Mouse (Mus musculus) limb, embryonic 10.5 days (tissue): ENCODE measurements at regions not wholly inside any gene's neighbourhood (a gene's known extent, or its start where the extent isn't known, plus 50 kb on each side); places are given as distances from the start of the nearest gene placed in this dataset.

Experiments
- DNase-seq: peaks from one replicate; pipeline ENCODE4 v3.0.0-alpha.2; 2017; ENCODE audit warnings: low spot score
- H3K27ac ChIP-seq: fragments of 300-500 bp; sonication (generic); 2 replicates; pipeline ENCODE4 v1.5.1; 2016; ENCODE audit warnings: mild to moderate bottlenecking
- H3K27me3 ChIP-seq: fragments of 300-500 bp; sonication (generic); 2 replicates; pipeline ENCODE4 v1.6.1; 2016; ENCODE audit warnings: low read depth, mild to moderate bottlenecking; ENCODE audit not compliant: poor library complexity, severe bottlenecking
- H3K36me3 ChIP-seq: fragments of 300-500 bp; sonication (generic); 2 replicates; pipeline ENCODE4 v1.6.1; 2016; ENCODE audit warnings: mild to moderate bottlenecking, moderate library complexity
- H3K4me1 ChIP-seq: fragments of 300-500 bp; sonication (generic); 2 replicates; pipeline ENCODE4 v1.6.1; 2016
- H3K4me3 ChIP-seq: fragments of 300-500 bp; sonication (generic); 2 replicates; pipeline ENCODE4 v1.5.1; 2016; ENCODE audit warnings: mild to moderate bottlenecking, moderate library complexity
- H3K9me3 ChIP-seq: fragments of 300-500 bp; sonication (generic); replicated peaks from 2 replicates; pipeline ENCODE4 v1.6.1; 2016; ENCODE audit warnings: mild to moderate bottlenecking
- WGBS: fragments of 180-500 bp; shearing (Covaris S2); methylation state at CpG from one replicate; pipeline ENCODE4 v1.1.7; 2016; 5-methylcytosine and 5-hydroxymethylcytosine counted together

DNA sequence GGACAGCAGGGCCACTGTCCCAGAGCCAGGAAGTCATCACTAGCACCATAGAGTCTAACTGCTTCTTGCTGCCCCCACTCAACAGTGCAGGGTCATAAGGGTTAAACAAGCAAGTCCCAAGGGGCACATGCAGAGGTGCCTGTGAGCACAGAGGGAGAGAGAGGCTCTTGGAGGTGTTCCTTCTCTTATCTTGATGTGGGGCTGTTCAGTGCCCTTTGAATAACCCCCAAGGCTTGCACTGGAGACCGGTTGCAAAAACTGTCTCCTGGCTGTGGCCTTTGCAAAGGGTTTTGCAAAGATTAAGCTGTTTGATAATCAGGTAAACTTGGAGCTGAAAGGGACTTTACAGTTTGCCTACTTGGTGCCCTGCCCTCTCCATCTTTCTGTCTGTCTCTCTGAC, 217.1 kb upstream of the Hes1 start:
- Histone ChIP-seq H3K9me3 (no peaks in the 10 kb centered on the region), H3K4me1 (peaks cover 42% of the 10 kb centered on the region), H3K4me3 (no peak overlapping the region), H3K27ac (0 out of 2 replicates have a peak overlapping the region, but pooled peaks have one; percentile 42), H3K27me3 (peaks cover 18% of the 10 kb centered on the region), H3K36me3 (no peaks in the 10 kb centered on the region)
- WGBS, result 11% methylated on average over 1 of the region's 1 CpGs
- DNase-seq, result no peak

DNA sequence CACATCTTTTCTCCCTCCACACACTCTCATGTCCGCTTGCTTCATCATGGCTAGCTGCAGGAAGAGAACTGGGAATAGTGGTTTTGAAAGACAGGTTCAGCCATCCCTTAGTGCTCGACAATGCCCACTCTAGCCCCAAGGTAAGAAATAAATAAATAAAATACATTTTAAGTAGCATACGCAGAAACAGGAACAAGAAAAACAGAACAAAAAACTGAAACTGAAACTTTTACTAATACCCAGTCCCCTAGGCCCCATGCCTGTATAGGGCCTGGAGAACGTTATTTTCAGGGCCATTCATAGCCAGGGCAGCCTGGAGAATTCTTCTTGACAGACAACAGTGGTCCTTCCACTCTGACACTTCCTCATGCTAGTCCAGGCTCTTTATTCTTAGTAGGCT, 216.4 kb upstream of the Hes1 start:
- peaks cover 42% of the 10 kb centered on the region for H3K4me1 ChIP-seq
- H3K27ac ChIP-seq, result peak overlapping the region; percentile 42; the same call in 1 of the 2 replicates
- no peak overlapping the region for H3K4me3 ChIP-seq
- no peak for DNase-seq
- no peaks in the 10 kb centered on the region for H3K9me3 ChIP-seq
- WGBS, result 67% methylated on average over 4 of the region's 4 CpGs
- H3K36me3 ChIP-seq, result no peaks in the 10 kb centered on the region
- H3K27me3 ChIP-seq, result peaks cover 16% of the 10 kb centered on the region; the same call in 1 of the 2 replicates

DNA sequence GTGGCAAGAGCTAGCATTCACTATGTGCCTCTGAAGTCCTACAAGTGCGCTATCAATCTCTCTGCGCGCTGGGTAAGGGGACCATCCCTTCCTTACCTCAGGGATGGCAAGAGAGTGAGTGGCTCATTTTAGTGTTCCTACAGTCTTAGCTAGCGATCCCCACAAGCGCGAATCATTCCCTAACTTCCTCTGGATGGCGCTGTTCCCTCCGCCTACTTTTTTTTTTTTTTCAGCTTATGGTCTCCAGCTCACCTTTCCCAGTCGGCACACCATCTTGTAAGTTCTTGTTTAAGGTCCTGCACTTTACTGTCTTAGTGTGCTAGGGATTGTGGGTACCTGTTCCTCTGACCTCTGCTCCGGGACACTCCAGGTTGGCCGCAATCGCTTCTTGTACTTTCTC, 215.7 kb upstream of the Hes1 start:
- no peak overlapping the region for H3K4me3 ChIP-seq
- peaks cover 9% of the 10 kb centered on the region; the same call in 1 of the 2 replicates for H3K27me3 ChIP-seq
- no peak for DNase-seq
- H3K27ac ChIP-seq, result no peak overlapping the region
- H3K36me3 ChIP-seq, result no peaks in the 10 kb centered on the region
- WGBS, result 74% methylated on average over 12 of the region's 12 CpGs
- peaks cover 42% of the 10 kb centered on the region for H3K4me1 ChIP-seq
- no peaks in the 10 kb centered on the region for H3K9me3 ChIP-seq

DNA sequence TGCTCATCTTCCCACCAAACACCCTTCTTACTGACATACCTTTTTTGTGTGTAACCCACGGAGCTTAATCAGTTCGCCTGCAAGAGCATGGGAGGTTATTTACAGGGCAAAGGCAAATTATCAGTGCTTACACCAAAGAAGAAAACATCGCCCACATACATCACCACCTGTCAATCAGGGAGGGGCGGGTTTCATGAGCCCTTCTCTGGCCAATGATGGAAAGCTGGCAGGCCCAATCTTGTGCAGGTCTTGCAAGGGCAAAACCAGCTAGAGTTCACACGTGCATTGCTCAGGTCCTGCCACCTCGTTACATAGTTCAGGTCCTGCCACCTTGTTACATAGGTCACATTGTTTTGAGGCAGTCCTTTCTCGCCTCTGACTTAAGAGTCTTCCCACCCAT, 214.7 kb upstream of the Hes1 start:
- peaks cover 36% of the 10 kb centered on the region for H3K4me1 ChIP-seq
- no peak for DNase-seq
- 49% methylated on average over 7 of the region's 7 CpGs for WGBS
- no peak overlapping the region for H3K4me3 ChIP-seq
- no peaks in the 10 kb centered on the region for H3K9me3 ChIP-seq
- no peaks in the 10 kb centered on the region for H3K36me3 ChIP-seq
- peaks cover 9% of the 10 kb centered on the region; the same call in 1 of the 2 replicates for H3K27me3 ChIP-seq
- no peak overlapping the region for H3K27ac ChIP-seq

DNA sequence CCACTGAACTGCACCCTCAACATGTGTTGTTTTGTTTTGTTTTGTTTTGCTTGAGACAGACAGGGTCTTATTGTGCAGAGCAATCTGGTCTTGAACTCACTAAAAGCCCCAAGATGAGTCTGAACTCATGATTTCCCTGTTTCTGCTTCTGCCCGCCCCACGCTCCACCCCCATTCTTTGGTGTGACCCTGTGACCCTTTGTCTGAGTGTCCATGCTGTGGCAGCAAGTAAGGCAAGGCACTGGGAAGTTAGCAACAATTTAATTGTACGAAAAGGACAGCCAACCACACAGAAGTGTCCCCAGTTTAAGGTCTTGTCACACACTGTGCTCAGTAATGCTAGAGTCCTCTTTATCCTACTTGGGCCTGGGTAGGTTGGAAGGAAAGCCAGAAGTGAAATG, 213.6 kb upstream of the Hes1 start:
- Histone ChIP-seq H3K4me1 (peaks cover 29% of the 10 kb centered on the region), H3K36me3 (no peaks in the 10 kb centered on the region), H3K4me3 (no peak overlapping the region), H3K27ac (no peak overlapping the region), H3K9me3 (no peaks in the 10 kb centered on the region), H3K27me3 (peaks cover 9% of the 10 kb centered on the region; the same call in 1 of the 2 replicates)
- 29% methylated on average over 3 of the region's 3 CpGs for WGBS
- DNase-seq, result no peak

DNA sequence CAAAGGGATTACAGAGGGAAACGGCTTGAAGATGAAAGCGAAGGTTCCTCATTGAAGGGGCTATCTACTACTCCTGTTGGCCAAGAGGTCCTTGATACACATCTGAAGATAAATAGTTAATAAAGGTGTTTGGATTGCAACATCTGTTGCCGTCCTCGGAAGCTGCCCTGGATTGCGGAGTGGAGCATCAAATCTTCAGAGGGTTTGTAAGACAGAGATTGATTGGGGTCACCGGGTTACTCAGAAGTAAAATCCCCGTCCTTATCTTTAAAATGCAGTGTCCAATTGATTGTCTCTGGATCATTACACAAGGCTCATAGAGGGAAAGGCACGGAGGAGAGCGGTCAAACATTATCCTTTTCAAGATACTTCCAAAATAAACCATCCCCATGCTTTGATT, 212.4 kb upstream of the Hes1 start:
- H3K9me3 ChIP-seq, result no peaks in the 10 kb centered on the region
- WGBS, result 11% methylated on average over 9 of the region's 9 CpGs
- no peak overlapping the region for H3K27ac ChIP-seq
- DNase-seq, result no peak
- no peak overlapping the region for H3K4me3 ChIP-seq
- H3K36me3 ChIP-seq, result no peaks in the 10 kb centered on the region
- H3K4me1 ChIP-seq, result peaks cover 27% of the 10 kb centered on the region
- H3K27me3 ChIP-seq, result peaks cover 9% of the 10 kb centered on the region; the same call in 1 of the 2 replicates

DNA sequence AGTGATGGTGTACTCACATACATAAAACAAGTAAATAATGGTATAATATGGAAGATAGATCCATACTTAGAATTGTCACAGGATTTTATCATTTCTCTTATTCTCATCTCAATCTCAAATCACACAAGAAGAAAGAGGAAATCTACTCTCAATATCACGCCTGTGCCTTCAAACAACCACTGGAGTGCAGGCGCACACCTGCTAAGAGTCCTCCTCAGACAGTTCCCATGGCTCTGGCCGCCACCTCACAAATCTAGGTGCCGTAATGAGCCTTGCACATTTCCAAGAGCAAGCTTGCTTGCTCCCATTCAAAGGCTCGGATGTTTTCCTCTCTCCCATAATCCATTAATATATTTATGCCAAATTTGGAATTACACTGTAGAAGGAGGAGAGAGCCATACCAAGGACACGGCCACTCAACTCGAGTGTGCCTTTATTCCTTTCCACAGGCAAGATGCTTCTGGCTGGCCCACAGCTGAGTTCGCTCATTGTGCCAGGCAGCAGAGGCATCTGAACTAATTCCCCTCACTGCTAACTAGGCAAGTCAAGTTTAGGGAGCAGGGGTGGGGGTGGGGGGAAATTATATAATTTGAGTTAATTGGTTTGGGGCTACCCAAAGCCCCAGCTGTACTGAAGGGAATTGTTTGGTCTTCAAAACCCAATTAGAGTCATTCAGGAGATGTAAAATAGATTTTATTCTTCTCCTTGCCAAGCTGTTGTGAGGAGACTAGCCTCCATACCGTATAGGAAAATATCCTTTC, 209.2 kb upstream of the Hes1 start:
- Histone ChIP-seq H3K36me3 (no peaks in the 10 kb centered on the region), H3K4me3 (no peak overlapping the region), H3K27me3 (peaks cover 16% of the 10 kb centered on the region), H3K4me1 (peaks cover 22% of the 10 kb centered on the region), H3K9me3 (no peaks in the 10 kb centered on the region), H3K27ac (no peak overlapping the region)
- 87% methylated on average over 9 of the region's 9 CpGs for WGBS
- no peak for DNase-seq

DNA sequence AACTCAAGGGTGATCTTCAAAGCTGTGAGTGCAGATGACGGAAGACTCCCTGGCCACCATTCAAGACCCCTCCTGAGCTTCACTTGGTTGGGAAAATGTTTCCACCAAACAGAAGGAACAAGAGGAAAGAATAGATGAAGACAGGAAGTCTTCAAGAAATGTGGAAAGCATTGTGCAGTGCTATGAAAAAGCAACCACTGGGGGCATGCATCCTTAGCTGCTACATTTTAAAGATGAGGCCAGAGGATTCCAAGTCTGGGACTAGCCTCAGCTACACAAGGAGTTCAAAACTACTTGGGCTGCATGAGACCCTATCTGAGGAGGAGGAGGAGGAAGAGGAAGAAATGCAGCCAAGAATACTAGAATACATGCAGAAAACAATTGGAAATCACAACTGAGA, 207.6 kb upstream of the Hes1 start:
- H3K27ac ChIP-seq, result no peak overlapping the region
- no peak for DNase-seq
- 93% methylated on average over 1 of the region's 1 CpGs for WGBS

DNA sequence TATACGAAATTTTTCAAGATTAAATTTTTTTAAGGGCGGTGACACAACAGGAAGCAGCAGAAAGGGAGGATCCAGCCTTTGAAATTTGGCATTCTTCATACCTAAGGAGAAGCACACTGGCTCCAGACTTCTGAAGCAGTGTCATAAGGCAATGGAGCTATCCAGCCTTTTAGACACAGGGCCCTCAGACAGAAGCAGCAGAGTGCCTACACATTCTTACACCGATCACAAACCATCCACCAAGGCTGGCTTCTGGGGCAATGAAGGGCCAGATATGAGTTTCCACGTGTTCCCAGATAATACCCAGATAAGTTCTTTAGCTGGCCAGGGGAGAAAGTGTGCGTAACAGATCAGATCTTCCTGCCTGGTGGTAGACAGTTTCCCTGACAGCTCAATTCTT, 205.5 kb upstream of the Hes1 start:
- Histone ChIP-seq H3K9me3 (no peaks in the 10 kb centered on the region), H3K27ac (no peak overlapping the region), H3K27me3 (peaks cover 22% of the 10 kb centered on the region), H3K36me3 (no peaks in the 10 kb centered on the region), H3K4me1 (peaks cover 22% of the 10 kb centered on the region), H3K4me3 (no peak overlapping the region)
- DNase-seq, result no peak
- 84% methylated on average over 5 of the region's 5 CpGs for WGBS

More for the DNA sequence above, 207.6 kb upstream of the Hes1 start:
- Histone ChIP-seq H3K4me1 (peaks cover 21% of the 10 kb centered on the region), H3K9me3 (no peaks in the 10 kb centered on the region), H3K36me3 (no peaks in the 10 kb centered on the region), H3K27me3 (peaks cover 30% of the 10 kb centered on the region), H3K4me3 (no peak overlapping the region)

DNA sequence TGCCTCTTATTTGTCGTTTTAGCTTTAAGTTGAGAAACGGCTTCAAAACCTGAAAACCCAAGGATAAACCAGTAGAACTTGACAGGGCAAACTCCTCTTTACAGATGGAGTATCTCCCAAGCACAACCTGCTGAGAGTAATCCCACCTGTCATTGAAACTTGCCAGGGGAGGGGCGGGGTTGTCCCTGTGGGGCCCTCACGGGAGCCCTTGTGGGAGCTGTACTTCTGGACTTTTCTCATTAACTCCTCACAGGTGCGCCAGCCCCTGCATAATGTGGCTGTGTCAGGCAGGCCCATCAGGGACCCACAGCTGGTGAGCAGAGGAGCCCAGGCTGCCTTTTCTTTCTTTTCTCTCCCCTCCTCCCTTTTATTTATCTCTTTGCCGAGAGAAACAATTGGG, 203.9 kb upstream of the Hes1 start:
- no peak overlapping the region for H3K4me3 ChIP-seq
- H3K27ac ChIP-seq, result no peak overlapping the region
- DNase-seq, result no peak
- 27% methylated on average over 6 of the region's 6 CpGs for WGBS
- H3K4me1 ChIP-seq, result peaks cover 25% of the 10 kb centered on the region
- H3K9me3 ChIP-seq, result no peaks in the 10 kb centered on the region
- no peaks in the 10 kb centered on the region for H3K36me3 ChIP-seq
- peaks cover 22% of the 10 kb centered on the region for H3K27me3 ChIP-seq

DNA sequence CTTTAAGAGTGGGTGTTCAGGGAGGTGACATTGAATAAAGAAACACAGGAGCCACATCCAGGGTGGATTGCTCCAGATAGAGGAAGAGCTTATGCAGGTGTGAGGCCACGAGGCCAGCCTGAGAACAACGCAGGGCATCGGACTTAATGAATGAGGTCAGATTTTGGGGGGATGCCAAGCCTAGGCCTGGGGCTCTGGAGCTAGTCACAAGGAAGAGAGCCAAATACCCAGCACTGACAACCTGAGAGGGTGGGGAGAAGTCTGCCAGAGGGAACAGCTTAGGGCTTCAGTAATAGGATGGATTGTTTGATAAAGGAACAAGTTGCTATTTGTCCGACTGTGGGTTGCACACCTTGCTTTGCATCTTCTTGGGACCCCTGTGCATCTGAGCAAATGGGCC, 203.1 kb upstream of the Hes1 start:
- peaks cover 22% of the 10 kb centered on the region for H3K4me1 ChIP-seq
- no peak overlapping the region for H3K4me3 ChIP-seq
- H3K27me3 ChIP-seq, result peaks cover 22% of the 10 kb centered on the region
- H3K9me3 ChIP-seq, result no peaks in the 10 kb centered on the region
- DNase-seq, result no peak
- 0 out of 2 replicates have a peak overlapping the region, but pooled peaks have one; percentile 40 for H3K27ac ChIP-seq
- WGBS, result 53% methylated on average over 4 of the region's 4 CpGs
- H3K36me3 ChIP-seq, result no peaks in the 10 kb centered on the region

DNA sequence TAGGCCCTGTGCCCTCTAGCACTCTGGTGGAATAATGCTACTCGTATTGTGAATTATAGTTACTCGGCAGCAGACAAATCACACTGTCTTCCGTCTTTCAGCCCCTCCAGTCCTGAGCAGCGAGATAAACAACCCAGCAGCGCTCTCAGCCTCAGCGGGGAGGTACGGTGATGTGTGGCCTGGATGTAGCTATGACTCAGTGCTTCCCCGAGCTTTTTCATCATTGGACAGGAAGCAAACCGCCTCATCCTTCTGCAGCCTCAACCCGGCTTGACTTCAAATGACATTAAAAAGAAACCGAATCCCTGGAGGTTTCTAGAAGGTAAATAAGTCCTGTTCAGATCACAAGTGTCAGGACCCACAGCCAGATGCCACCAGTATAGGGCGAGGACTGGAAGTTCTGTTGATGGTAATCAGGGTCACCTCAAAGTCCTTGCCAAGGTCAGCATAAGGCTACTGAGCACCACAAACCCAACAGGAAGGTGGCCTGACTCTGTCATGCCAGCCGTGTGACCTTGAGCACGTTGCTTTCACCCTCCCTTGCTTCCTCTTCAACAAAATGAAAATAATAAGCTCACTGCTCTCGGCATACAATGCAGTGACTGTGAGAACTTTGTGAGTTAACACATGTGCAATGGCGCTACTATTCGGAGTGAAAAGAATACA, 199.0 kb upstream of the Hes1 start:
- Histone ChIP-seq H3K9me3 (no peaks in the 10 kb centered on the region), H3K27ac (peak overlapping the region; percentile 7; the same call in 1 of the 2 replicates), H3K4me3 (no peak overlapping the region), H3K4me1 (peaks cover 17% of the 10 kb centered on the region), H3K27me3 (peaks cover 12% of the 10 kb centered on the region), H3K36me3 (no peaks in the 10 kb centered on the region)
- 83% methylated on average over 17 of the region's 17 CpGs for WGBS
- DNase-seq, result no peak

DNA sequence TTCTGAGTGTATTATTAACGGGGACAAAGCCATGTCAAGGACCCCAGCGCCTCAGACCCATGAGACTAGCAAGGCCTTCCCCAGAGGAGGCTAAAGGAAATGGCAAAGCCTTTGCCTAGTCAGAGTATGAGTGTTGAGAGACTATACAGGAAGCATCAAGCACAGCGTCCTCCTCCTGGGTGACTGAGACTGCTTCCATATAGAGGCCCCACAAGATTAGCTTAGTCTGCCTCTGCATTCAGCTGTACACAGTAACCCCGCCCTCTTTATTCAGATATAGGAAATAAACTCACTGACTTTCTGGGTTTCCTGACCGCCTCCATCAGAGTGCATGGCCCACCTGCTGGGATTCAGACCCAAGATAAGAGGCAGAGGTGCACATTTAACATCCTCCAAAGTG, 192.8 kb upstream of the Hes1 start:
- Histone ChIP-seq H3K36me3 (no peaks in the 10 kb centered on the region), H3K27ac (no peak overlapping the region), H3K4me3 (no peak overlapping the region), H3K4me1 (peaks cover 5% of the 10 kb centered on the region), H3K9me3 (no peaks in the 10 kb centered on the region), H3K27me3 (no peaks in the 10 kb centered on the region)
- DNase-seq, result no peak
- WGBS, result 92% methylated on average over 5 of the region's 5 CpGs
